Mouse (Mus musculus) lung, adult 18-20 months (tissue): ENCODE measurements around the gene Atat1.
"Not testable (repeated sequence)": the region's sequence is repeated elsewhere in the genome, so short reads cannot be mapped to it uniquely, and the experiment has no call there.

Experiments used
- DNase-seq, 2 experiments: peaks; one replicate each; pipeline ENCODE4 v3.0.0; 2022; ENCODE audit warnings: mixed read lengths in 2 of 2

Atat1 gene

DNA sequence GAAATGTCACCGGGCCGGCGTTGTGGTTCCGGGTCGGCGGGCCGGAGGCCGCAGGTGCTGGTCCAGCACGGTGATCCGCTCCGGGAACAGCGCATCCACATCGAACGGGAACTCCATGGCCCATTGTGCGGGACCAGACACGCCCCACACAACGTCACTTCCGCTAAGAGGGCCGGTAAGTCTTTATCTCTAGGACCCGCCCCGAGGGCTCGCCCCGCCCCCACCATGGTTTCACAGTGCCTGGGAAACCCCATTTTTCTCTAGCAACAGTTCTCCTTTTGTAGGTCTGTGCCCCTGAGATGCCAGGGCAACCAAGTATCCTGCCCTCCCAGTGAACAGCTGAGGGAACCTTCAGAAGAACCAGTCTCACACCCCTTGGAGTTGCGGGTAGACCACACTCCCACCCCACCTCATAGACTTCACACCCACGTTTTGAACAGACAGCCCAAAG lies at the start of gene Atat1:
Gene Atat1 (minus strand): TSS at position 157 of the 451 bp plus-strand sequence.
- peak; percentile 95 to 97 for DNase-seq

- DNase-seq: no peak
Observed at GRCm38 (mm10) chr17:35958533-35959223, 48.8 kb upstream of the Atat1 start.

GRCm38 (mm10) chr17:35954665-35955064 lies 44.8 kb upstream of the Atat1 start:
- no peak for DNase-seq

GRCm38 (mm10) chr17:35952559-35952958 lies 42.7 kb upstream of the Atat1 start:
- DNase-seq: not testable (repeated sequence)

- DNase-seq: not testable (repeated sequence)
Observed at GRCm38 (mm10) chr17:35950946-35951345, 41.1 kb upstream of the Atat1 start.

DNA sequence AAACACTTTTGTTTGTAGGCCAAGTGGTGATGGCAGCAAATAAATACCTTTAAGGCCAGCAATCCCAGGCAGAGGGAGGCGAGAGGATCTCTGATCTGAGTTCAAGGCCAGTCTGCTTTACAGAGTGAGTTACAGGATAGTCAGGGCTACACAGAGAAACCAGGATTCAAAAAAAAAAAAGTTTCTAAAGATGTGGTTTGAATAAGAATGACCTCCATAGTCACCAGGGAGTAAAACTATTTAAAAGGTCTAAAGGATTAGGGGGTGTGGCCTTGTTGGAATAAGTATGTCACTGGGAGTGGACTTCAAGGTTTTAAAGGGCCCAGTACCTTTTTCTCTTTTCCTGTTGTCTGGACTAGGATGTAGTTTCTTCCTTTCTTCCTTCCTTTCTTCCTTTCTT lies 30.1 kb upstream of the Atat1 start:
- DNase-seq: no peak

GRCm38 (mm10) chr17:35939108-35939507 lies 29.2 kb upstream of the Atat1 start:
- no peak for DNase-seq

DNA sequence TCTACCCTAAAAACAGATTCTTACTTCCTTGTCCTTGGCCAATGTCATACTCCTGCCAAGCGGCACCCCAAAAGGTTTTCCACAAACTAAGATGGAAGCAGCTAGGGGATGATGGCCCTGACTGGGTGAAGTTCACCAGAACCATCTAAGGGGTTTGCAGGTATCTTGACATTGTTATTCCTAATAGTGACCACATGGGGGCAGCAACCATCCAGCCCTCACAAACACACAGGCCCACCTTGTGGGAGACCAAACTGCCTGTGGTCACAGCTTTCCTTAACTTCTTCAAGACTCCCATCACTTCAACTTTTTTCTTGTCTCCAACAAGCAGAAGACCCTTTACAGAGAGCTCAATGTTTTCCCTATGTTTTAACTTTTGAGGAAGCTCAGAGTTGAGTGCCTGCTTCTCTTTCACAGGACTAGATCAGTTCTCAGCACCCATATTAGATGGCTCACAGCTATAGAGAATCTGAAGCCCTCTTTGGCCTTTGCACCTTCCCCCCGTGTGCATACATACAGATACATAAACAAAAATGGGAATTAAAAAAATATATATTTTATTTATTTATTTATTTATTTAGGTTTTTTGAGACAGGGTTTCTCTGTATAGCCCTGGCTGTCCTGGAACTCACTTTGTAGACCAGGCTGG lies 27.9 kb upstream of the Atat1 start:
- DNase-seq: peak; percentile 46 to 53

DNA sequence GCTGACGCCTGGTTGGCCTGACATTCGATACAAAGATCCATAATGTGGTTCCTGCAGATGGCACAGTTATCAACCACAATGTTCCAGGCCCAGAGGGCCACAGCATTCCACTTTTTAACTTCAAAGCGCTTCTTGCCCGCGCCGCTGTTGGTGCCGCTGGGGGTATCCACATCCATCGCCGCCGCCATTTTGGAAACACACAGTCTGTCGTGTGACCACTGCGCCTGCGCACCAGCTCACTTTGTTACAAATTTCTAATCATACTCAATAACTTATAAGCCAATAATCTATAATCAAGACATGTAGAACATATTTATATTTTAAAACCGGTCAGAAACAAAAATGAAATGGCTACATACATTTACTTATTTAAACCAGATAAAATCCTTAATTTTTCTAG lies 25.9 kb upstream of the Atat1 start:
- not testable (repeated sequence) for DNase-seq

- no peak for DNase-seq
Observed at GRCm38 (mm10) chr17:35932608-35933007, 22.7 kb upstream of the Atat1 start.

- no peak for DNase-seq
Observed at GRCm38 (mm10) chr17:35930627-35931026, 20.8 kb upstream of the Atat1 start.

DNA sequence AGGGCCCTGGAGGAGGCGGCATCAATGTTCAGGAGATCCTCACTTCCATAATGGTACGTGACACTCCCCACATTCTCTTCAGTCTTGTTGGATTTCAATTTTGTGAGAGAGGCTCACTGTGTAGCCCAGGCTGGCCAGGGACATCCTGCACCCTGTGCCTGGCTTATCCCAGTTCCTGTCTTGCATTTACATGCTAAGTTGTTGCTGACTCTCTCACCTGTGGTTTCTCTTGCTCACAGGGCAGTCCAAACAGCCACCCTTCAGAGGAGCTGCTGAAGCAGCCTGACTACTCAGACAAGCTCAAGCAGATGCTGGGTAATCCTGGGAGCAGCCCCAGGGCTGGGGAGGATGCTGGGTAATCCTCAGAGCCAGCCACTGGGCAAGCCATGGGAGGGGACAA lies 19.7 kb upstream of the Atat1 start:
- DNase-seq: no peak

DNA sequence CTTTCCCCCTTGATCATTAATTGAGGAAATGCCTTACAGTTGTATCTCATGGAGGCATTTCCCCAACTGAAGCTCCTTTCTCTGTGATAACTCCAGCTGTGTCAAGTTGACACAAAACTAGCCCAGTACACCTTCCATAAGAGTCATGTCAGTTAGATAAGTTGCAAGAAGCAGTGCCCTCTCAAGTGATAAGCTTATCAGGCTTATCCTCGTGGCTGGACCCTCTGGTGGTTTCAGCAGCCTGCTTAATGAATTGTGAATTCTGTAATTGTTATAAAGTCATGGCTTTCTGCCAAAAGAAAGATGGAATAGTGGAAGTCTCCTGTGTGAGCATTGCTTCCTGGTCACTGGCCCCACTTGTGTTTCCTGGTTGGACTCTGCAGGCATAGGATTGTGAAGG lies 17.6 kb upstream of the Atat1 start:
- no peak for DNase-seq

- DNase-seq: no peak
Observed at GRCm38 (mm10) chr17:35923281-35923680, 13.4 kb upstream of the Atat1 start.

DNA sequence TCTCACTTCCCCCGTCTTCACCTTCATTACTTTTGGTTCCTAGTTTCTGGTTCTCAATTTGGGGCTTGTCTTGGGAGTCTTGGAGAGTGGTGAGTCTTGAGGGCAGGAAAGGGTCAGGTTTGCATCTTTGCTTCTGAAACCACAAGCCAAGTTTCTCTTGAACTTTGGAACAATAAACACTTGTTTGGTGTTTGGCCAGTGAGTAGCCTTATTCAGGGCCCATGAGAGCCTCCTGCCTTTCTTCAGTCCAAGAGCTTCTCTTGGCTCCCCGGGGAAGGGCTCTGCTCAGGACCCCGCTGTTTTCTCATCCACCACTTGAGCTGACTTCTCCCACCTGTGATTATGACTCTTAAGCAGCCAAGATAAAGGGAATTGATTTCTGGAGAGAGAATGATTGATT lies 12.7 kb upstream of the Atat1 start:
- peak in 1 of 2 experiments; percentile 32 for DNase-seq

DNA sequence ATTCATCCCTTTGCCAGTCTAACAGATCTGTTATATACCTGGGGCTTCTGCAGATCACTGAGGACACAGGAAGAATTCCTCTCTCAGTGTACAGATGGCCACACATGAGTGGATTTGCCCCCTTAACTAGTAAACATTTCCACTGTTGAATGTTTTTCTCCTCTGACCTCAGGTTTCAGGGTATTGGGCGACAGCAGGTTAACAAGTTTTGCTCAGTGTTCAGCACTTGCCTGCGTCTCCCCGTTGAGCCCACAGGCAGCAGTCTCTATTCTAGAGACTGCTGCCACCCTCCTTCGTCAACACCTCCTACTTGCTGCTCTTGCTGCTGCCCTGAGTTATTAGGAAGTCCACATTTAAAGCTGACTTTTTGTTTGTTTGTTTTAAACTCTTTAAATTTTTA lies 11.8 kb upstream of the Atat1 start:
- no peak for DNase-seq

- peak in 1 of 2 experiments; percentile 59 for DNase-seq
Observed at GRCm38 (mm10) chr17:35920862-35921562, 11.1 kb upstream of the Atat1 start.

- DNase-seq: no peak
Observed at GRCm38 (mm10) chr17:35920384-35920783, 10.5 kb upstream of the Atat1 start.

DNA sequence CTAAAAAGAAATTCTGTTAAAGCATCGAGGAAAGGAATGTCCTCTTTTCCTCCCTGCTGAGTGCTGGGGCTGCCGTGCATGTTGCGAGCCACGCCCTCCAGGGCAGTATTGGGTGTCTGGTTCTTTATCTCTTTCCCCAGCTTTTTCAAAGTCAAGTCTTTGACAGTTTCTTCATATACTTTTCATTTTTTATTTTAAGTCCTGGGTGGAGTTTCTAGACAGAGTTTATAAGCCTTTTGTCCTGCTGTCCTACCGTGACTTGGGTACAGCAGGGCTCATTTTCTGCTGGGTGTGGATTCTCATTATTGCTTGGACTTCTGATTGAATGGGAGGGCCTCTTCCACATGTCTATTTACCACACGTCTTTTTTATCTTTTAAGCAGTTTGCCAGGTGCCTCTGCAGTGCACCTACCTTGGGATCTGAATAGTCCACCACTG lies 10.0 kb upstream of the Atat1 start:
- DNase-seq: no peak

GRCm38 (mm10) chr17:35919060-35919715 lies 9.3 kb upstream of the Atat1 start:
- peak; percentile 97 to 98 for DNase-seq

DNA sequence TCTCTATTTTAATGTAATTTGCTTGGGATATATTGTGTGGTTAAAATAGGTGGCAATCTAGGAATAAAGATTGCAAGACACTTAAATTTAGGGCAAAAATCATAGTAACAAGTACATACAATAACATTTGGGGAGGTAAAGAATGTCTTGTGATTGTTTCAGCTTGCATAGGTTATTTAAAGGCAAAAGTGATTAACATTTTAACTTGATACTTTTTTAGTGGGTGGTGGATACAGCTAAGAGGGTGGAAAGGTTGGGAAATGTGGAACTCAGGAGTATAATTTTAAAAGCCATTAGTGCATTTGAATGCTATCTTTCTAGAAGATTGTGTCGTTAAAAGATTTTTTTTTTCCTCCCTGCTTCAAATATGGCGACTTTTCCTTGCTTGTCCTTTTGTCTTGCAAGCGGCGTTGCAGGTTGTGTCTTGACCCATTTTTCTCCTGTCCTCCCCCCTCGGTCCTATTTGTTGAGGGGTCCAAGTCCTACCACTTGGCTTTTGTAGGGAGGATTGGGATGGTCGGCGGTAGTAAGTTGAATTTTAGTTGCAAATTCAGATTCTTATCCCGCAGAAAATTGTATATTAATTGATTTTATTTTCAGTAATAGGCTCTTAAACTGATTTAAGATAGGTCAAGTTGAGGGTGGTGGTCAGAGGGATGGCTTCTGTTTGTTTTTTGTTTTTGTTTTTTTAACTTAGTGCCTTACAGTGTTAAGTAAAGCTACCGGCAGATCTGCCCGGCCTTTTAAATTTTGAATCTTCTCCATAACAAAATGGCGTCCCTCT lies 8.6 kb upstream of the Atat1 start:
- no peak for DNase-seq
